Mouse (Mus musculus): ENCODE measurements around the gene Zfp143. TPM values are rescaled to one million over a fixed set of nuclear protein-coding genes. Genes with fewer than 3 reads are reported as not detected.
"Not testable (repeated sequence)": the region's sequence is repeated elsewhere in the genome, so short reads cannot be mapped to it uniquely, and the experiment has no call there.

Zfp143 gene
- polyA plus RNA-seq, 1 experiment from 2014 or later, result 23.3 TPM

- WGBS, result under 1% methylated on average over 81 of the region's 81 CpGs
- peak within 1 kb of the TSS; percentile 90 for H3K4me3 ChIP-seq
- peak within 1 kb of the TSS; percentile 75 for H3K27ac ChIP-seq (replicated peaks)
- peak within 1 kb of the TSS; percentile 77 for H3K4me2 ChIP-seq (replicated peaks)
- peak; percentile 97 for ATAC-seq (replicated peaks)
- H3K36me3 ChIP-seq, result no peaks in the 10 kb centered on the region
- H3K9ac ChIP-seq (replicated peaks), result peak within 1 kb of the TSS; percentile 77
- peaks cover 21% of the 10 kb centered on the region for H3K4me1 ChIP-seq
- no peaks in the 10 kb centered on the region for H3K27me3 ChIP-seq
- no peaks in the 10 kb centered on the region for H3K9me3 ChIP-seq
Observed at GRCm38 (mm10) chr7:110121516-110122288, 60.7 kb downstream of the Zfp143 start, which contains the start of gene Wee1. Gene Wee1 (plus strand): TSS chr7:110122046.

- Histone ChIP-seq H3K27ac (replicated peaks) (peak overlapping the region; percentile 75), H3K4me3 (peak overlapping the region; percentile 90), H3K9me3 (no peaks in the 10 kb centered on the region), H3K4me1 (peaks cover 21% of the 10 kb centered on the region), H3K36me3 (0 out of 2 replicates have a peak, but pooled peaks cover 3% of the 10 kb centered on the region), H3K9ac (replicated peaks) (peak overlapping the region; percentile 77), H3K27me3 (no peaks in the 10 kb centered on the region), H3K4me2 (replicated peaks) (peak overlapping the region; percentile 77)
- no peak for ATAC-seq (replicated peaks)
- under 1% methylated on average over 27 of the region's 27 CpGs for WGBS
Observed at GRCm38 (mm10) chr7:110122289-110122564, 61.2 kb downstream of the Zfp143 start.

GRCm38 (mm10) chr7:110122565-110123422, 61.8 kb downstream of the Zfp143 start:
- H3K4me3 ChIP-seq, result peak overlapping the region; percentile 90
- no peaks in the 10 kb centered on the region for H3K27me3 ChIP-seq
- peak overlapping the region; percentile 77 for H3K4me2 ChIP-seq (replicated peaks)
- peak; percentile 47 for ATAC-seq (replicated peaks)
- H3K36me3 ChIP-seq, result 0 out of 2 replicates have a peak, but pooled peaks cover 3% of the 10 kb centered on the region
- H3K9ac ChIP-seq (replicated peaks), result peak overlapping the region; percentile 77
- under 1% methylated on average over 74 of the region's 74 CpGs for WGBS
- H3K4me1 ChIP-seq, result peaks cover 21% of the 10 kb centered on the region
- H3K9me3 ChIP-seq, result no peaks in the 10 kb centered on the region
- H3K27ac ChIP-seq (replicated peaks), result peak overlapping the region; percentile 75

- H3K9ac ChIP-seq (replicated peaks), result 0 out of 2 replicates have a peak overlapping the region, but pooled peaks have one; percentile 1
- no peak for ATAC-seq (replicated peaks)
- no peak overlapping the region for H3K27ac ChIP-seq (replicated peaks)
- H3K4me3 ChIP-seq, result peak overlapping the region; percentile 90
- H3K36me3 ChIP-seq, result 0 out of 2 replicates have a peak, but pooled peaks cover 3% of the 10 kb centered on the region
- peak overlapping the region; percentile 77 for H3K4me2 ChIP-seq (replicated peaks)
- 47% methylated on average over 12 of the region's 12 CpGs for WGBS
- H3K27me3 ChIP-seq, result no peaks in the 10 kb centered on the region
- H3K9me3 ChIP-seq, result no peaks in the 10 kb centered on the region
- H3K4me1 ChIP-seq, result peaks cover 21% of the 10 kb centered on the region
Observed at GRCm38 (mm10) chr7:110123844-110124555, 63.0 kb downstream of the Zfp143 start.

- 96% methylated on average over 2 of the region's 2 CpGs for WGBS
- H3K27me3 ChIP-seq, result no peaks in the 10 kb centered on the region
- ATAC-seq (replicated peaks), result no peak
- no peak overlapping the region for H3K27ac ChIP-seq (replicated peaks)
- H3K4me1 ChIP-seq, result peaks cover 12% of the 10 kb centered on the region
- no peaks in the 10 kb centered on the region for H3K9me3 ChIP-seq
- H3K4me2 ChIP-seq (replicated peaks), result no peak overlapping the region
- H3K9ac ChIP-seq (replicated peaks), result no peak overlapping the region
- no peak overlapping the region for H3K4me3 ChIP-seq
- H3K36me3 ChIP-seq, result 0 out of 2 replicates have a peak, but pooled peaks cover 6% of the 10 kb centered on the region
Observed at GRCm38 (mm10) chr7:110128566-110128965, 67.5 kb downstream of the Zfp143 start.

- 84% methylated on average over 2 of the region's 2 CpGs for WGBS
- not testable (repeated sequence) for H3K27ac ChIP-seq (replicated peaks); H3K9ac ChIP-seq (replicated peaks); H3K27me3 ChIP-seq; ATAC-seq (replicated peaks); H3K4me2 ChIP-seq (replicated peaks); H3K4me1 ChIP-seq; H3K9me3 ChIP-seq; H3K4me3 ChIP-seq
- H3K36me3 ChIP-seq, result peaks cover 11% of the 10 kb centered on the region
Observed at GRCm38 (mm10) chr7:110132272-110132671, 71.3 kb downstream of the Zfp143 start.

GRCm38 (mm10) chr7:110133988-110134387, 73.0 kb downstream of the Zfp143 start:
- H3K9me3 ChIP-seq, result no peaks in the 10 kb centered on the region
- no peak overlapping the region for H3K9ac ChIP-seq (replicated peaks)
- no peaks in the 10 kb centered on the region for H3K27me3 ChIP-seq
- no peak overlapping the region for H3K27ac ChIP-seq (replicated peaks)
- no peak for ATAC-seq (replicated peaks)
- no peaks in the 10 kb centered on the region for H3K4me1 ChIP-seq
- H3K4me3 ChIP-seq, result no peak overlapping the region
- peaks cover 19% of the 10 kb centered on the region for H3K36me3 ChIP-seq
- H3K4me2 ChIP-seq (replicated peaks), result no peak overlapping the region
- WGBS, result 93% methylated on average over 5 of the region's 5 CpGs

GRCm38 (mm10) chr7:110138538-110138937, 77.5 kb downstream of the Zfp143 start:
- Histone ChIP-seq H3K27me3 (no peaks in the 10 kb centered on the region), H3K9me3 (no peaks in the 10 kb centered on the region), H3K4me2 (replicated peaks) (no peak overlapping the region), H3K4me1 (no peaks in the 10 kb centered on the region), H3K4me3 (no peak overlapping the region), H3K36me3 (peaks cover 38% of the 10 kb centered on the region), H3K27ac (replicated peaks) (no peak overlapping the region), H3K9ac (replicated peaks) (no peak overlapping the region)
- WGBS, result 90% methylated on average over 2 of the region's 2 CpGs
- ATAC-seq (replicated peaks), result no peak

GRCm38 (mm10) chr7:110143863-110144262, 82.8 kb downstream of the Zfp143 start:
- Histone ChIP-seq H3K9me3 (no peaks in the 10 kb centered on the region), H3K9ac (replicated peaks) (no peak overlapping the region), H3K4me1 (no peaks in the 10 kb centered on the region), H3K4me2 (replicated peaks) (no peak overlapping the region), H3K4me3 (no peak overlapping the region), H3K36me3 (peaks cover 23% of the 10 kb centered on the region; the same call in 1 of the 2 replicates), H3K27me3 (no peaks in the 10 kb centered on the region), H3K27ac (replicated peaks) (no peak overlapping the region)
- ATAC-seq (replicated peaks), result no peak
- 92% methylated on average over 1 of the region's 1 CpGs for WGBS
